Mouse (Mus musculus) liver, embryonic 16.5 days (tissue): ENCODE results near the gene Slc35a2. TPM values are rescaled to one million over a fixed set of nuclear protein-coding genes. Genes with fewer than 3 reads are reported as not detected.
"Not testable (repeated sequence)": the region's sequence is repeated elsewhere in the genome, so short reads cannot be mapped to it uniquely, and the experiment has no call there.

Experiments used
- ATAC-seq: fragments of 200-750 bp; cut with Nextera tagmentation; 2 replicates; pipeline ENCODE4 v1.8.0; 2017; ENCODE audit warnings: low read depth, mild to moderate bottlenecking, moderate number of reproducible peaks, moderate library complexity
- H3K27ac ChIP-seq: fragments of 300-500 bp; sonication (generic); 2 replicates; pipeline ENCODE4 v1.5.1; 2014; ENCODE audit warnings: mild to moderate bottlenecking, low read length
- H3K27me3 ChIP-seq: fragments of 300-500 bp; sonication (generic); 2 replicates; pipeline ENCODE4 v1.6.1; 2014; ENCODE audit warnings: low read depth, low read length, mixed read lengths; ENCODE audit not compliant: control insufficient read depth, insufficient read depth
- H3K36me3 ChIP-seq: fragments of 300-500 bp; sonication (generic); 2 replicates; pipeline ENCODE4 v1.6.1; 2014; ENCODE audit warnings: mild to moderate bottlenecking; ENCODE audit not compliant: control insufficient read depth, insufficient read depth
- H3K4me1 ChIP-seq: fragments of 300-500 bp; sonication (generic); 2 replicates; pipeline ENCODE4 v1.6.1; 2014; ENCODE audit warnings: low read depth, low read length, mixed read lengths; ENCODE audit not compliant: control insufficient read depth
- H3K4me2 ChIP-seq: fragments of 300-500 bp; sonication (generic); 2 replicates; pipeline ENCODE4 v1.6.1; 2014; ENCODE audit warnings: low read depth, low read length, mixed read lengths
- H3K4me3 ChIP-seq: fragments of 300-500 bp; sonication (generic); 2 replicates; pipeline ENCODE4 v1.5.1; 2014; ENCODE audit warnings: low read depth, mild to moderate bottlenecking, low read length
- H3K9ac ChIP-seq: fragments of 300-500 bp; sonication (generic); 2 replicates; pipeline ENCODE4 v1.6.1; 2014; ENCODE audit warnings: low read depth, low read length
- H3K9me3 ChIP-seq: fragments of 300-500 bp; sonication (generic); replicated peaks from 2 replicates; pipeline ENCODE4 v1.6.1; 2016; ENCODE audit warnings: low read length; ENCODE audit not compliant: control insufficient read depth
- WGBS: fragments of 180-500 bp; shearing (Covaris S2); extraction: QIAGEN DNeasy Blood & Tissue Kit; methylation state at CpG from one replicate; pipeline ENCODE4 v1.1.7; 2014; ENCODE audit not compliant: insufficient replicate concordance; 5-methylcytosine and 5-hydroxymethylcytosine counted together
- polyA plus RNA-seq: library from polyadenylated mRNA; unstranded; fragments of >200 nt; fragmentation: Nextera tagmentation; extraction: Ambion mirVana; gene quantifications from 2 replicates; pipeline ENCODE4 v1.2.1, GENCODE M21; 2015

Slc35a2 gene
- polyA plus RNA-seq, 1 experiment from 2014 or later = 13.5 TPM

- H3K4me3 ChIP-seq = no peak overlapping the region
- 0 out of 2 replicates have a peak overlapping the region, but pooled peaks have one; percentile 24 for H3K4me2 ChIP-seq
- H3K9me3 ChIP-seq = no peaks in the 10 kb centered on the region
- H3K27me3 ChIP-seq = peaks cover 2% of the 10 kb centered on the region; the same call in 1 of the 2 replicates
- H3K4me1 ChIP-seq = peaks cover 15% of the 10 kb centered on the region
- no peak for ATAC-seq
- H3K36me3 ChIP-seq = peaks cover 6% of the 10 kb centered on the region
- WGBS = 10% methylated on average over 11 of the region's 11 CpGs
- H3K9ac ChIP-seq = no peak overlapping the region
- no peak overlapping the region for H3K27ac ChIP-seq
Measured at GRCm38 (mm10) chrX:7879819-7880218, 4.0 kb upstream of the Slc35a2 start.

GRCm38 (mm10) chrX:7898211-7898610 lies 14.4 kb downstream of the Slc35a2 start:
- Histone ChIP-seq H3K4me1 (peaks cover 4% of the 10 kb centered on the region), H3K4me2 (peak overlapping the region; percentile 52), H3K27me3 (no peaks in the 10 kb centered on the region), H3K4me3 (peak overlapping the region; percentile 78), H3K9ac (peak overlapping the region; percentile 58), H3K36me3 (peaks cover 3% of the 10 kb centered on the region), H3K27ac (peak overlapping the region; percentile 87; the same call in 1 of the 2 replicates), H3K9me3 (no peaks in the 10 kb centered on the region)
- no peak for ATAC-seq
- 28% methylated on average over 13 of the region's 13 CpGs for WGBS

- WGBS = 12% methylated on average over 58 of the region's 62 CpGs
- peak within 1 kb of the TSS; percentile 74 for H3K9ac ChIP-seq
- peaks cover 3% of the 10 kb centered on the region for H3K36me3 ChIP-seq
- H3K4me2 ChIP-seq = peak within 1 kb of the TSS; percentile 84
- H3K4me1 ChIP-seq = peaks cover 4% of the 10 kb centered on the region
- peak within 1 kb of the TSS; percentile 87 for H3K27ac ChIP-seq
- no peaks in the 10 kb centered on the region for H3K27me3 ChIP-seq
- no peaks in the 10 kb centered on the region for H3K9me3 ChIP-seq
- peak within 1 kb of the TSS; percentile 78 for H3K4me3 ChIP-seq
- ATAC-seq = peak; percentile 99
Measured at GRCm38 (mm10) chrX:7898880-7899874, 15.3 kb downstream of the Slc35a2 start, which contains the start of the genes Pqbp1 and Timm17b. TSS of gene Pqbp1 (minus strand) at chrX:7899269. TSS of gene Timm17b (plus strand) at chrX:7899357.

DNA sequence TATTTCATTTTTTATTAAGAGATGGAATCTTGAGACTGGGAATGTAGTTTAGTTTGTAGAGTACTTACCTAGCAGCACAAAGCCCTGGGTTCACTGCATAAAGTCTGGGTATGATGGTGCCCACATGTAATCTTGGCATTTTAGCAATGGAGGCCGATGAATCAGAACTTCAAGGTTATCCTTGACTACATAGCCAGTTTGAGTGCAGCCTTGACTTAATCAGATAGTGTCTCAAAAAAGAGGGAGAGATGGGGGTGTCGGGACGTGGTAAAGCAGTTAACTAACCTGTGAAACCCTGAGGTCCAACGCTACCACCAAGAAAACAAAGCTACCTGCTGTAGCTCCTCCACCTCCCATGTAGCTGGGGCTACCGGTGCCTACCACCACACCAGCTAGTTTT lies 20.6 kb downstream of the Slc35a2 start:
- no peak for ATAC-seq
- Histone ChIP-seq H3K4me1 (no peaks in the 10 kb centered on the region; the same call in 1 of the 2 replicates), H3K4me3 (no peak overlapping the region), H3K9ac (no peak overlapping the region), H3K27ac (no peak overlapping the region), H3K4me2 (no peak overlapping the region), H3K27me3 (no peaks in the 10 kb centered on the region), H3K36me3 (no peaks in the 10 kb centered on the region), H3K9me3 (no peaks in the 10 kb centered on the region)
- 71% methylated on average over 5 of the region's 5 CpGs for WGBS

DNA sequence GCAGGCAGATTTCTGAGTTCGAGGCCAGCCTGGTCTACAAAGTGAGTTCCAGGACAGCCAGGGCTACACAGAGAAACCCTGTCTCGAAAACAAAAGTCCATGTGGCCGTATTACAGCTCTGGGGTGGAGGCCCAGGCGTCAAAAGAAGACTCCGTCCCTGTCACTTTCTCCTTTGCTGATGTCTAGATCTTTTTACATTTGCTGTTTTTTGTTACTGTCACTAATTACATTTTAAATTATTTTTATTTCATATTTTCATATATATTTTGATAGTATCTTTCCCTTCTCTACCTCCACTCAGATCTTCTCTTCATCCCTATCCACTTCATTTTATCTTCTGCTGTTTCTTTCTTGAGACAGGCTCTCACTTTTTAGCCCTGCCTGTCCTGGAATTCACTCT lies 23.9 kb downstream of the Slc35a2 start, which contains the start of gene Gm10491:
Gene Gm10491 (minus strand): TSS at position 101 of the 400 bp plus-strand sequence.
- 57% methylated on average over 5 of the region's 5 CpGs for WGBS
- Histone ChIP-seq H3K27me3 (no peaks in the 10 kb centered on the region), H3K9me3 (no peaks in the 10 kb centered on the region), H3K36me3 (no peaks in the 10 kb centered on the region), H3K4me3 (no peak within 1 kb of the TSS), H3K27ac (no peak within 1 kb of the TSS), H3K4me2 (no peak within 1 kb of the TSS), H3K9ac (no peak within 1 kb of the TSS), H3K4me1 (no peaks in the 10 kb centered on the region)
- ATAC-seq = no peak

GRCm38 (mm10) chrX:7909242-7909641 lies 25.4 kb downstream of the Slc35a2 start, which contains the start of gene Gm10490:
TSS of gene Gm10490 (plus strand) at chrX:7909542.
- H3K4me2 ChIP-seq, H3K36me3 ChIP-seq, H3K9ac ChIP-seq, H3K4me3 ChIP-seq, ATAC-seq, H3K4me1 ChIP-seq, H3K9me3 ChIP-seq, H3K27me3 ChIP-seq, H3K27ac ChIP-seq: not testable (repeated sequence)
- 71% methylated on average over 4 of the region's 4 CpGs for WGBS

- 49% methylated on average over 6 of the region's 6 CpGs for WGBS
Measured at GRCm38 (mm10) chrX:7910473-7910872, 26.6 kb downstream of the Slc35a2 start.

GRCm38 (mm10) chrX:7915669-7916068 lies 31.8 kb downstream of the Slc35a2 start:
- H3K36me3 ChIP-seq, H3K9me3 ChIP-seq, H3K9ac ChIP-seq, H3K27ac ChIP-seq, H3K4me1 ChIP-seq, H3K4me2 ChIP-seq, H3K4me3 ChIP-seq, ATAC-seq: not testable (repeated sequence)
- peaks cover 19% of the 10 kb centered on the region for H3K27me3 ChIP-seq
- WGBS = 18% methylated on average over 3 of the region's 3 CpGs

More at GRCm38 (mm10) chrX:7910473-7910872, 26.6 kb downstream of the Slc35a2 start:
- H3K9me3 ChIP-seq = no peaks in the 10 kb centered on the region
- no peaks in the 10 kb centered on the region for H3K36me3 ChIP-seq
- H3K4me3 ChIP-seq = no peak overlapping the region
- ATAC-seq = no peak
- no peaks in the 10 kb centered on the region for H3K27me3 ChIP-seq
- H3K4me2 ChIP-seq = no peak overlapping the region
- H3K4me1 ChIP-seq = no peaks in the 10 kb centered on the region
- no peak overlapping the region for H3K27ac ChIP-seq
- H3K9ac ChIP-seq = no peak overlapping the region

- 52% methylated on average over 6 of the region's 6 CpGs for WGBS
- not testable (repeated sequence) for H3K27ac ChIP-seq, H3K9ac ChIP-seq, H3K36me3 ChIP-seq, H3K4me2 ChIP-seq, H3K4me3 ChIP-seq, ATAC-seq, H3K9me3 ChIP-seq, H3K4me1 ChIP-seq
- peaks cover 42% of the 10 kb centered on the region for H3K27me3 ChIP-seq
Measured at GRCm38 (mm10) chrX:7917960-7918359, 34.1 kb downstream of the Slc35a2 start.
